Mouse (Mus musculus): ENCODE measurements around the gene Sspn. TPM values are rescaled to one million over a fixed set of nuclear protein-coding genes. Genes with fewer than 3 reads are reported as not detected.

Gene Sspn
- total and polyA plus RNA-seq, 3 experiments, result not detected

- Histone ChIP-seq H3K36me3 (ENCODE audit: control insufficient read depth in 1 of 2, insufficient read depth in 2 of 2, low read length in 2 of 2) (no peaks in the 10 kb centered on the region), H3K27me3 (ENCODE audit: control insufficient read depth in 1 of 2, insufficient read depth in 2 of 2, low read length in 2 of 2) (no peaks in the 10 kb centered on the region), H3K4me1 (ENCODE audit: control insufficient read depth in 1 of 2, insufficient read depth in 2 of 2, low read length in 2 of 2) (no peaks in the 10 kb centered on the region), H3K27ac (ENCODE audit: control insufficient read depth, low read depth, low read length) (no peak overlapping the region), H3K4me3 (ENCODE audit: control insufficient read depth in 1 of 2, insufficient read depth in 1 of 2, low read depth in 2 of 2, low read length in 2 of 2) (no peak overlapping the region), H3K9me3 (replicated peaks; ENCODE audit: insufficient read depth, low read length) (no peaks in the 10 kb centered on the region), H3K79me2 (ENCODE audit: control insufficient read depth, insufficient read depth, low read length, poor library complexity) (no peaks in the 10 kb centered on the region), H3K9ac (ENCODE audit: control insufficient read depth, low read depth, low read length, poor library complexity, severe bottlenecking) (no peak overlapping the region)
- DNase-seq (ENCODE audit: low read depth, low spot score), result no peak
- TF ChIP-seq BHLHE40 (IDR thresholded peaks at IDR 0.05; ENCODE audit: borderline replicate concordance, low read depth, low read length) (no peak), MEF2A (IDR thresholded peaks at IDR 0.05; ENCODE audit: extremely low read depth, insufficient replicate concordance, low read depth, low read length, poor library complexity, severe bottlenecking) (no peak), POLR2AphosphoS5 (IDR thresholded peaks at IDR 0.05; ENCODE audit: borderline replicate concordance, low read depth, low read length) (no peak), GATA1 (IDR thresholded peaks at IDR 0.05; ENCODE audit: low read depth, low read length) (no peak), MAZ (IDR thresholded peaks at IDR 0.05; ENCODE audit: low read depth, low read length) (no peak), NRF1 (IDR thresholded peaks at IDR 0.05; ENCODE audit: insufficient read depth, low read depth, low read length, poor library complexity, severe bottlenecking) (no peak), TCF12 (IDR thresholded peaks at IDR 0.05; ENCODE audit: low read depth, low read length) (no peak), MYB (IDR thresholded peaks at IDR 0.05; ENCODE audit: low read depth, low read length) (no peak), ZNF384 (IDR thresholded peaks at IDR 0.05; ENCODE audit: low read depth, low read length) (no peak), NELFE (IDR thresholded peaks at IDR 0.05; ENCODE audit: low read depth, low read length) (no peak)
Observed at GRCm38 (mm10) chr6:145918236-145918635, 13.2 kb upstream of the Sspn start.

- no peaks in the 10 kb centered on the region for H3K9me3 ChIP-seq (replicated peaks; ENCODE audit: insufficient read depth, low read length)
- no peak for DNase-seq (ENCODE audit: low read depth, low spot score)
- no peak overlapping the region for H3K27ac ChIP-seq (ENCODE audit: control insufficient read depth, low read depth, low read length)
- H3K4me3 ChIP-seq (ENCODE audit: control insufficient read depth in 1 of 2, insufficient read depth in 1 of 2, low read depth in 2 of 2, low read length in 2 of 2), result no peak overlapping the region
- H3K79me2 ChIP-seq (ENCODE audit: control insufficient read depth, insufficient read depth, low read length, poor library complexity), result no peaks in the 10 kb centered on the region
- H3K27me3 ChIP-seq (ENCODE audit: control insufficient read depth in 1 of 2, insufficient read depth in 2 of 2, low read length in 2 of 2), result no peaks in the 10 kb centered on the region
- H3K36me3 ChIP-seq (ENCODE audit: control insufficient read depth in 1 of 2, insufficient read depth in 2 of 2, low read length in 2 of 2), result no peaks in the 10 kb centered on the region
- no peak overlapping the region for H3K9ac ChIP-seq (ENCODE audit: control insufficient read depth, low read depth, low read length, poor library complexity, severe bottlenecking)
- TF ChIP-seq TAL1 (IDR thresholded peaks at IDR 0.05; ENCODE audit: low read length) (no peak), NELFE (IDR thresholded peaks at IDR 0.05; ENCODE audit: low read depth, low read length) (no peak), MAFK (IDR thresholded peaks at IDR 0.05; ENCODE audit: borderline replicate concordance, low read depth, low read length) (no peak), ZMIZ1 (IDR thresholded peaks at IDR 0.05; ENCODE audit: low read depth, low read length) (no peak), TBP (IDR thresholded peaks at IDR 0.05; ENCODE audit: low read depth, low read length) (no peak), BHLHE40 (IDR thresholded peaks at IDR 0.05; ENCODE audit: borderline replicate concordance, low read depth, low read length) (no peak), CHD1 (IDR thresholded peaks at IDR 0.05; ENCODE audit: low read depth, low read length) (no peak), SMC3 (IDR thresholded peaks at IDR 0.05; ENCODE audit: low read depth, low read length) (no peak), NRF1 (IDR thresholded peaks at IDR 0.05; ENCODE audit: insufficient read depth, low read depth, low read length, poor library complexity, severe bottlenecking) (no peak), POLR2AphosphoS2 (IDR thresholded peaks at IDR 0.05; ENCODE audit: low read length) (no peak), EP300 (IDR thresholded peaks at IDR 0.05; ENCODE audit: low read depth in 1 of 2, low read length in 2 of 2) (no peak), JUND (IDR thresholded peaks at IDR 0.05; ENCODE audit: low read depth, low read length) (no peak), CHD2 (IDR thresholded peaks at IDR 0.05; ENCODE audit: low read length) (no peak), ZKSCAN1 (IDR thresholded peaks at IDR 0.05; ENCODE audit: low read depth, low read length) (no peak), SIN3A (IDR thresholded peaks at IDR 0.05; ENCODE audit: low read length) (no peak), GATA1 (IDR thresholded peaks at IDR 0.05; ENCODE audit: low read depth, low read length) (no peak), ZNF384 (IDR thresholded peaks at IDR 0.05; ENCODE audit: low read depth, low read length) (no peak)
- no peaks in the 10 kb centered on the region for H3K4me1 ChIP-seq (ENCODE audit: control insufficient read depth in 1 of 2, insufficient read depth in 2 of 2, low read length in 2 of 2)
Observed at GRCm38 (mm10) chr6:145923594-145923993, 7.8 kb upstream of the Sspn start.

Measured in MEL (cell line).